Mouse (Mus musculus) heart, embryonic 15.5 days (tissue): Measurements from ENCODE around the gene Fbxo47. TPM values are rescaled to one million over a fixed set of nuclear protein-coding genes. Genes with fewer than 3 reads are reported as not detected.
A peak's percentile ranks its signal among the peaks of the same experiment; 100 is the strongest.

Experiments
- ATAC-seq: fragments of 200-750 bp; cut with Nextera tagmentation; replicated peaks from 2 replicates; pipeline ENCODE4 v1.8.0; 2017; ENCODE audit warnings: low read depth, moderate TSS enrichment; ENCODE audit not compliant: insufficient number of reproducible peaks, insufficient read depth, low FRiP score
- H3K27ac ChIP-seq: fragments of 300-500 bp; sonication (generic); 2 replicates; pipeline ENCODE4 v1.5.1; 2015; ENCODE audit warnings: mild to moderate bottlenecking, inconsistent platforms
- H3K27me3 ChIP-seq: fragments of 300-500 bp; sonication (generic); 2 replicates; pipeline ENCODE4 v1.6.1; 2015; ENCODE audit warnings: inconsistent platforms
- H3K36me3 ChIP-seq: fragments of 300-500 bp; sonication (generic); 2 replicates; pipeline ENCODE4 v1.6.1; 2015; ENCODE audit warnings: mild to moderate bottlenecking, inconsistent platforms
- H3K4me1 ChIP-seq: fragments of 300-500 bp; sonication (generic); replicated peaks from 2 replicates; pipeline ENCODE4 v1.6.1; 2015; ENCODE audit warnings: inconsistent platforms
- H3K4me2 ChIP-seq: fragments of 300-500 bp; sonication (generic); 2 replicates; pipeline ENCODE4 v1.6.1; 2015; ENCODE audit warnings: inconsistent platforms, mild to moderate bottlenecking, moderate library complexity
- H3K4me3 ChIP-seq: fragments of 300-500 bp; sonication (generic); 2 replicates; pipeline ENCODE4 v1.5.1; 2015; ENCODE audit warnings: mild to moderate bottlenecking, inconsistent platforms
- H3K9ac ChIP-seq: fragments of 300-500 bp; sonication (generic); 2 replicates; pipeline ENCODE4 v1.6.1; 2015; ENCODE audit warnings: mild to moderate bottlenecking, inconsistent platforms
- H3K9me3 ChIP-seq: fragments of 300-500 bp; sonication (generic); replicated peaks from 2 replicates; pipeline ENCODE4 v1.6.1; 2016; ENCODE audit warnings: inconsistent platforms
- WGBS: fragments of 180-500 bp; shearing (Covaris S2); methylation state at CpG from one replicate; pipeline ENCODE4 v1.1.7; 2015; ENCODE audit warnings: mixed read lengths; 5-methylcytosine and 5-hydroxymethylcytosine counted together
- polyA plus RNA-seq: library from polyadenylated mRNA; unstranded; fragments of >200 nt; fragmentation: Nextera tagmentation; extraction: Ambion mirVana; gene quantifications from 2 replicates; pipeline ENCODE4 v1.2.1, GENCODE M21; 2015

The Fbxo47 gene
- polyA plus RNA-seq, result 0.72 and 0.82 TPM in 2 replicates

- Histone ChIP-seq H3K4me2 (peak within 1 kb of the TSS; percentile 73), H3K4me1 (no peaks in the 10 kb centered on the region), H3K27me3 (no peaks in the 10 kb centered on the region), H3K27ac (peak within 1 kb of the TSS; percentile 86), H3K9ac (peak within 1 kb of the TSS; percentile 60), H3K9me3 (no peaks in the 10 kb centered on the region), H3K4me3 (peak within 1 kb of the TSS; percentile 60), H3K36me3 (no peaks in the 10 kb centered on the region)
- WGBS, result under 1% methylated on average over 37 of the region's 37 CpGs
- peak; percentile 92 for ATAC-seq
These were observed at the start of gene Fbxo47 for GRCm38 (mm10) chr11:97883918-97884600. TSS of gene Fbxo47 (minus strand) at chr11:97884154.

- peaks cover 8% of the 10 kb centered on the region; the same call in 1 of the 2 replicates for H3K27me3 ChIP-seq
- no peaks in the 10 kb centered on the region for H3K4me1 ChIP-seq
- no peak overlapping the region for H3K4me2 ChIP-seq
- H3K9me3 ChIP-seq, result no peaks in the 10 kb centered on the region
- no peak overlapping the region for H3K4me3 ChIP-seq
- H3K36me3 ChIP-seq, result no peaks in the 10 kb centered on the region
- no peak overlapping the region for H3K27ac ChIP-seq
- WGBS, result 52% methylated on average over 1 of the region's 1 CpGs
- H3K9ac ChIP-seq, result no peak overlapping the region
- no peak for ATAC-seq
These were observed 49.6 kb upstream of the Fbxo47 start for GRCm38 (mm10) chr11:97933553-97933952.

- peaks cover 4% of the 10 kb centered on the region; the same call in 1 of the 2 replicates for H3K27me3 ChIP-seq
- H3K36me3 ChIP-seq, result no peaks in the 10 kb centered on the region
- ATAC-seq, result no peak
- WGBS, result 56% methylated on average over 4 of the region's 4 CpGs
- no peak overlapping the region for H3K4me3 ChIP-seq
- no peaks in the 10 kb centered on the region for H3K4me1 ChIP-seq
- H3K27ac ChIP-seq, result no peak overlapping the region
- H3K9me3 ChIP-seq, result no peaks in the 10 kb centered on the region
- no peak overlapping the region for H3K9ac ChIP-seq
- no peak overlapping the region for H3K4me2 ChIP-seq
These were observed 45.0 kb upstream of the Fbxo47 start for GRCm38 (mm10) chr11:97928905-97929304.

GRCm38 (mm10) chr11:97924217-97924616, 40.3 kb upstream of the Fbxo47 start:
- H3K4me3 ChIP-seq, result no peak overlapping the region
- H3K4me2 ChIP-seq, result no peak overlapping the region
- no peak overlapping the region for H3K9ac ChIP-seq
- no peak for ATAC-seq
- no peaks in the 10 kb centered on the region for H3K27me3 ChIP-seq
- H3K9me3 ChIP-seq, result no peaks in the 10 kb centered on the region
- no peaks in the 10 kb centered on the region for H3K36me3 ChIP-seq
- no peaks in the 10 kb centered on the region for H3K4me1 ChIP-seq
- H3K27ac ChIP-seq, result no peak overlapping the region
- WGBS, result 86% methylated on average over 10 of the region's 10 CpGs

- no peaks in the 10 kb centered on the region for H3K4me1 ChIP-seq
- H3K27me3 ChIP-seq, result no peaks in the 10 kb centered on the region
- no peaks in the 10 kb centered on the region for H3K36me3 ChIP-seq
- no peak for ATAC-seq
- H3K9me3 ChIP-seq, result no peaks in the 10 kb centered on the region
- WGBS, result 78% methylated on average over 9 of the region's 9 CpGs
- H3K4me2 ChIP-seq, result no peak overlapping the region
- no peak overlapping the region for H3K9ac ChIP-seq
- H3K4me3 ChIP-seq, result no peak overlapping the region
- no peak overlapping the region for H3K27ac ChIP-seq
These were observed 39.7 kb upstream of the Fbxo47 start for GRCm38 (mm10) chr11:97923639-97924038.

GRCm38 (mm10) chr11:97915974-97916503, 32.1 kb upstream of the Fbxo47 start:
- no peaks in the 10 kb centered on the region for H3K9me3 ChIP-seq
- WGBS, result 81% methylated on average over 6 of the region's 6 CpGs
- H3K9ac ChIP-seq, result no peak overlapping the region
- no peak for ATAC-seq
- no peaks in the 10 kb centered on the region for H3K36me3 ChIP-seq
- H3K27ac ChIP-seq, result no peak overlapping the region
- no peak overlapping the region for H3K4me3 ChIP-seq
- H3K4me1 ChIP-seq, result no peaks in the 10 kb centered on the region
- H3K27me3 ChIP-seq, result no peaks in the 10 kb centered on the region
- H3K4me2 ChIP-seq, result no peak overlapping the region

- no peak for ATAC-seq
- no peak overlapping the region for H3K4me3 ChIP-seq
- H3K4me2 ChIP-seq, result no peak overlapping the region
These were observed 31.5 kb upstream of the Fbxo47 start for GRCm38 (mm10) chr11:97915471-97915870.

GRCm38 (mm10) chr11:97913111-97913510, 29.2 kb upstream of the Fbxo47 start:
- Histone ChIP-seq H3K9ac (no peak overlapping the region), H3K9me3 (no peaks in the 10 kb centered on the region), H3K36me3 (no peaks in the 10 kb centered on the region), H3K27ac (no peak overlapping the region), H3K4me2 (no peak overlapping the region), H3K27me3 (0 out of 2 replicates have a peak, but pooled peaks cover 3% of the 10 kb centered on the region), H3K4me3 (no peak overlapping the region), H3K4me1 (no peaks in the 10 kb centered on the region)
- no peak for ATAC-seq
- WGBS, result 78% methylated on average over 14 of the region's 14 CpGs

More at GRCm38 (mm10) chr11:97915471-97915870, 31.5 kb upstream of the Fbxo47 start:
- Histone ChIP-seq H3K36me3 (no peaks in the 10 kb centered on the region), H3K4me1 (no peaks in the 10 kb centered on the region), H3K9me3 (no peaks in the 10 kb centered on the region), H3K9ac (no peak overlapping the region), H3K27ac (no peak overlapping the region), H3K27me3 (no peaks in the 10 kb centered on the region)
- WGBS, result 84% methylated on average over 2 of the region's 2 CpGs

- ATAC-seq, result no peak
- 80% methylated on average over 11 of the region's 11 CpGs for WGBS
- no peaks in the 10 kb centered on the region for H3K4me1 ChIP-seq
These were observed 24.8 kb upstream of the Fbxo47 start for GRCm38 (mm10) chr11:97908634-97909348.

GRCm38 (mm10) chr11:97907935-97908334, 24.0 kb upstream of the Fbxo47 start:
- Histone ChIP-seq H3K9me3 (no peaks in the 10 kb centered on the region), H3K27me3 (0 out of 2 replicates have a peak, but pooled peaks cover 3% of the 10 kb centered on the region), H3K4me1 (no peaks in the 10 kb centered on the region), H3K36me3 (no peaks in the 10 kb centered on the region), H3K9ac (no peak overlapping the region), H3K4me2 (no peak overlapping the region), H3K4me3 (no peak overlapping the region), H3K27ac (no peak overlapping the region)
- ATAC-seq, result no peak
- WGBS, result 54% methylated on average over 5 of the region's 5 CpGs

More at GRCm38 (mm10) chr11:97908634-97909348, 24.8 kb upstream of the Fbxo47 start:
- Histone ChIP-seq H3K4me3 (no peak overlapping the region), H3K9ac (no peak overlapping the region), H3K36me3 (no peaks in the 10 kb centered on the region), H3K27me3 (0 out of 2 replicates have a peak, but pooled peaks cover 3% of the 10 kb centered on the region), H3K27ac (no peak overlapping the region), H3K9me3 (no peaks in the 10 kb centered on the region), H3K4me2 (no peak overlapping the region)

- Histone ChIP-seq H3K36me3 (no peaks in the 10 kb centered on the region), H3K4me1 (no peaks in the 10 kb centered on the region), H3K4me2 (no peak overlapping the region), H3K9me3 (no peaks in the 10 kb centered on the region), H3K27me3 (0 out of 2 replicates have a peak, but pooled peaks cover 3% of the 10 kb centered on the region), H3K4me3 (no peak overlapping the region), H3K27ac (no peak overlapping the region), H3K9ac (no peak overlapping the region)
- WGBS, result 78% methylated on average over 9 of the region's 9 CpGs
- ATAC-seq, result no peak
These were observed 23.0 kb upstream of the Fbxo47 start for GRCm38 (mm10) chr11:97906905-97907304.
